Mouse (Mus musculus): Measurements from ENCODE around the gene Rxfp4.

The Rxfp4 gene

DNA sequence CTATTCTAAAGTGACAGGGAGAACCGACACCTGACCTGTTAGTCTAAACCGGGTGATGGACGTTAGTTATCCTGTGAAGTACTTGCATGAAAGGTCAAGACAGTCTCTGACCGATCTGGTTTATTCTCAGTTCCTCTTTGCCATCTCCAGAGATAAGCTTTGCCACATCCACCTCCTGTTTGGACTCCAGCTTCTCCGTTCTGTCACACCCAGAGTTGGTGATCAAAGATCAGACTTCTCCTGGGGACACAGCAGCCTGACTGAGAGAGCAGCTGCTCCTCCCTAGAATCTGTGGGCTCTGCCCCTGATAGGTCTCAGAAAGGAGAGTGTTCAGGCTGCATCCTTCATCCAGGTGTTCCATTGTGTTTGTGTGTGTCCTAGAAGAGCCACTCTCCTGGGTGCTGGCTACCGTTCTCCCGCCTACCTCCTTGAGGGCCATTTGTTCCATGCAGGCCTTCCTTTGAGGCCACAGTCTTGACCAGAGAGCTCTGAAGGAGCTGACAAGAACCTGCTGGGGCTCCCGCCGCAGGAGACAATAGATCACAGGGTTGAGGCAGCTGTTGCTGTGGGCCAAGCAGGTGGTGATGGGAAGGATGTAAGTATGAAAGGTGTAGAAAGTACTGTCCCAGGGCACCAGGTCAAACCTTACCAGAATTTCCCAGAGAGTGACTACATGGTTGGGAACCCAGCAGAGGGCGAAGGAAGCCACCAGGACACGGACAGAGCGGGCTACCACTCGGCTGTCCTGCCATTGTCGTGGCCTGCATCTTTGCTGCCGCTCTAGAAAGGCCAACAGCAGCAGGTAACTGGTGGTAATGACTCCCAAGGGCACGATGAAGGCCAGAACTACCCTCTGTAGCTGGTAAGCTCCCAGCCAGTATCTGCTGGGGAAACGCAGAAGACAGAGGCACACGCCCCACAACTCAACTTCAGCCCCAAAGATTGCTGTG, 998 bp downstream of the Rxfp4 start:
- no peak for DNase-seq (ENCODE audit: low spot score)

DNA sequence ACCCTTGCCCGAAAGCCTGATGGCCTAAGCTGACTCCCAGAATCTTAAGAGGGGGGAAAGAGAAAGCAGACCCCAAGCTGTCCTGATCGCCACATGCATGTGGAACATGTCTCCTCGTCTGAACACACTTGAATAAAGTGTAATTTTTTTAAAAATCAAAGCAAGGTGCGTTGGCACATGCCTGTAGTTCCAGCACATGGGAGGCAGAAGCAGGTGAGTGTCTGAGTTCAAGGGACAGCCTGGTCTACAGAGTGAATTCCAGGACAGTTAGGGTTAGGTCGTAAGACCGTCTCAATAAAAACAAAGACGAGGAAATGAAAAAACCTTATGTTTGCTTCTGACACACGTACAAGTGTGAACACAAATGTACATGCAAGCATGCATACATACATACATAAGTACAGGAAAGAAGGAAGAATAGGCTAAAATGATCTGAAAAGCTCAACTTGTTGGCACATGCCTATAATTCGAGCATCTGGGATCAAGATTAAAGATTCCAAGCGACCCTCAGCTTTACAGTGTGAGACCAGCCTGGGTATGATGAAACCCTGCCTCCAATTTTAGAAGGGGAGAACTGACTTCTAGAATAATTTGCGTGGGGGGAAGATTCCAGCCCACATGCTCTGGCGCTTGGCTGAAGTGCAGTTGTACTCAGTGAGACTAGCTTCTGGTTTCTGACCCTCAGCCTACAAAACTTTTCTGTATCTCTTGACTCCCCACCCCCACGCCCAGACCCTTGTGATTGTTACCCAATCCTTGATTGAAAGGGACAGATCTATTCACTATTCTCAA, 2.0 kb downstream of the Rxfp4 start:
- DNase-seq (ENCODE audit: low spot score), result no peak

DNA sequence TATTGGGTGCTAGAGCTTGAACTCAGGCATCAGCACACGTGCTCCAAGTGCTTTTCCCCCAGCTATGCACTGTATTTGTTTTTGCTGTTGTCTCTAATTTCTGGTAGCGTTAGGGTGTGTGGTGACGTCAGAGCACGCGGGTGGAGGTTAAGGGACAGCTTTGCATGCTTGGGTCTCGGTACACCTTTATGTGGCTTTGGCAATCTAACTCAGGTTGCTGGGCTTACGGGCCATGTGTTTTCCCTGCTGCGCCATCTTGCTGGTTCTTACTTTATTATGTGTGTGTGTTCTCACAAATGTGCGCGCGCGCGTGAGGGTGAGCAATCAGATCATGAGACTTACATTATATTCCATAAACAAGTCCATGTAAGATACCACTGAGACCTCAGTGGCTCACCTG, 3.0 kb downstream of the Rxfp4 start:
- no peak for DNase-seq (ENCODE audit: low spot score)

DNA sequence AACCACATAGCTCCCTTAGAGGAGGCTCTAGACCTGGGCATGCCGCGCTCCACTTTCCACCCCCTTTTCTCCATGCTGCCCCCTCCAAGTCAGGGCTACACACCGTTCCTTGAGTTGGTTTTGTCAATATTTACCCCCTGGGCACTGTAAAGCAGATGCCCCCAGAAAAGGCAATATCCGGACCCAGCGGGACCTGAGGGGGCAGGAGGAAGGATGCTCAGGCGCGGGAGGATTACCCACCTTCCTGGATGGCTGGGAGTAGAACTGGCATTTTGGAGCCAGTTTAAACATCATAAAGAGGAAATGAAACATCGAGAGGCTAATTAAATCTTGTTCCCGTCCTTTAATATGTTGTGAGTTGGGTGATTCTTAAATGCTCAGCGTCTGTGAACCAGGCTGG, 3.8 kb downstream of the Rxfp4 start:
- DNase-seq (ENCODE audit: low spot score), result no peak

DNA sequence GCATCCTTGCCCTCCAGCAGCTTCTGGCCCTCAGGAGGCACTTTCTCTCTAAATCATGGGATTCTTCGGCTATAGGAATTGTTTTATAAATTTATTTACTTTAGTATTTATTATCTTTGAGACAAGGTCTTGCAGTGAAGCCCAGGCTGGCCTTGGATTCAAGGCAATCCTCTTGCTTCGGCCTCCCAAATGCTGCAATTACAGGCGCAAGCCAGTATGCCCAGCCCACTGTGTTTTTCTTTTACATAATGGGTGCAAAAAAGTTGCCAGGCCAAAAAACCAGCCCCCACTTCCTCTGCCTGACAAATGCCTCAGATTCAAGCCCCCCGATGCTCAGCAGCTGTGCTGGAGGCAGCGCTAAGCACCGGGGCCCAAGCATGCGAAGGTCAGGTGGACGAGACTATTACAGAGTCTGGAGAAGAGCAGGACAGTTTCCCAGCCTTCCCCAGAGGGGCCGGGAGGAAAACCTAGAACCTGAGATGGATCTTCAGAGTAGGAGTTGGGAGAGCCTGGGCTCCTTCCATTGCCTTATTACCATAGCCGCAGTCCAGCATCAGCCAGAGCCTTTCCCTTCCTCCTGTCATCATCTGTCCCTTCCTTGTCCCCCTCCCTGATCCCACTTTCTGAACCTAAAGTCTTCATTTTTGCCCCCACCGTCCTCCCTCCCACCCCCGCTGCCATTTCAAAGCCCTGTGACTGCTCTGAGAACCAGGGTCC, 4.3 kb downstream of the Rxfp4 start:
- DNase-seq (ENCODE audit: low spot score), result no peak

DNA sequence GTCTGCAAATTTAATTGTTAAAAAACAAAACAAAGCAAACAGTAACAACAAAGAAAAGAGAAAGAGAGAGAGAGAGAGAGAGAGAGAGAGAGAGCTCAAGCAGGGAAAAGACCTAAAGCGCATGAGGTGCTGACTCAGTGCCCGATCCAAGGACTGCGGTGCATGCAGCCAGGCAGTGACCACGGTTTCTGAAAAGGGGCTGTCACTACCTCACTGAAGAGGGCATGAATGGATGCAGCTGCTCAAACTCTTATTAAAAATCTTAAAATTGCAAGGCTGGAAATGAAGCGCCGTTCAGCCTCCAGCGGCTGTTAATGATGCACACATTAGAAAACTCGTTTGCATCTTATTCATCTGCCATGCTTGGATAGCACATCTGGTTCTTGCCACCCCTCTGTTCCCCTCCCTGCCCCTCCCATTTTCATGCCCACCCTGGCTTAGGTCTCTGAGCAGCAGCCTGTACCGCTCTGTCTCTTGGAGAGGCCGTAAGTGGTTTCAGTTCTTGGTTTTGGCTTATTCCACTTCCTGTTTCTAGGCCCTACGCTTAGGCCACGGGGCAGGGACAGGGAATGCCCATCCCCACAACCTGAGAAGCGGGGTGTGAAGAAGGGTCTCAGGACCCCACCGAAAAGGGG, 5.0 kb downstream of the Rxfp4 start:
- no peak for DNase-seq (ENCODE audit: low spot score)

DNA sequence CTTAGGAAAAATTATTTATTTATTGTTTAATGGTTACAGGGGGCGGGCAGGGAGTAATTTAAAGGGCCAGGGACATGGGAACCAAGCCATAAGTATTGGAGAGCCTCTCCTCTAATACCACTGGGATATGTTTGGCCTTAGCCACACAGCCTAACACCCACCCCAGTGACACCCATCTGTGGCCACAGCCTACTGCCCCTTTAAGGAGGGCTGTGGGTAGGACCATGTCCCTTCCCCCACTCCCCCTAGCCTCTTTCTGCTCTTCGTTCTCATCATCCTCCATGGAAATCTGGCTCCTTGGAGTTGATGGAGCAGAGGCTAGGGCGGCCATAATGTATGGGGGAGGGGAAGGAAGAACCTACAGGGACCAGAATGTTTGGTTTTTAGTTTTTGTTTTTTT, 5.9 kb downstream of the Rxfp4 start:
- no peak for DNase-seq (ENCODE audit: low spot score)

DNA sequence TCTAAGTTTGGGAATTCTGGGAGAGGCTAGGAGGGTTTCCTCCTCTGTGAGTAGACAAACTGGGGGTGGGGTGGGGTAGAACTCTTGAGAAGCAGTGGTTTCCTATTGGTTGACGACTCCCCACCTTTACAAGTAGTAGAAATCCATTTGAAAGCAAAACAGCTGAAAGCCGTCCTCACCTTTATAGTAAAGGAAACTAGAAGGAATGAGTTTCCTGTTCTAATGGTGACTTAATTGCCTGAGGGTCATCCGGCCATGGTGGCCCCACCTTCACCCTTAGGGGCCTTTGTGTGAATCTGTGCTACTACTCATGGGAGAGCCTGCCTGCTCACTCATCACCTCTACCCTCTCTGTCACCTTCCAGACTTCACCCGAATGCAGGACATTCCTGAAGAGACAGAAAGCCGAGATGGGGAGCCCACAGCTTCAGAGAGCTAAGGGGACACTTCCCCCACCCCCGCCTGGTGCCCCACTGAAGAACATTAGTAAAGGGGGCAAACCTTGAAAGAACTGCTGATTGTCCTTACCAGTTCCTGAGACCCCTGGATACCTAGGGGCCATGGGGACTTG, 6.4 kb downstream of the Rxfp4 start:
- DNase-seq (ENCODE audit: low spot score), result no peak

DNA sequence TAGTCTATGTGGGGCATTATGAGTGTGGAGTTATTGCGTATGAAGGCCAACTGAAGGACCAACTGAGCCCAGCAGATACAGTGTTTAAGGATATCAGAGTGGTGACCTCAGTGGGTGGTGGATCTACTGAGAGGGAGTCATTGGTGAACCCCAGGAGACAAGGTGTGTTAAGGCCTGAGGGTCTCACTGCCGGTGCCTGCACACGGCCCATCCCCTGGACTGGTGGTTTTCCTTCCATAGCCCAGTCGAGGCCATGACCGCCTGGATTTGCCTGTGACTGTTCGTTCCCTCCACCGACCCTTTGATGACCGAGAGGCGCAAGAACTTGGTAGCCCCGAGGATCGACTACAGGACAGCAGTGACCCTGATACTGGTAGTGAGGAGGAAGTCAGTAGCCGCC, 7.0 kb downstream of the Rxfp4 start:
- DNase-seq (ENCODE audit: low spot score), result no peak

DNA sequence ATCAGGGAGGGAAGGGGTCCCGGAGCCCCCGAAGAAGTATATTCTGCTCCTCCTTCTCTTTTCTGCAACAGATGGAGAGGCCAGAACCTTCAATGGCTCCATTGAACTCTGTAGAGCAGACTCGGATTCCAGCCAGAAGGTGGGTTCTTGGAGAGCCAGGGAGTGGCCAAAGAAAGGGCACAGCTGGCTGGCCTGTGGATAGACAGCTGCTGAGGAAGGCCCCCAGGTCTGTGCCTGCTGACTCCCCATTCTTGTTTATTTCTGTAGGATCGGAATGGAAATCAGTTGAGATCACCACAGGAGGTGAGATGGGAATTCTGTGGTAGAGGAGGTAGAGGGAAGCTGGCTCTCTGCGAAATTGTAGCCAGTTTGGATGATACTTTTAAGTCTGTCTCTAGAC, 9.9 kb downstream of the Rxfp4 start:
- no peak for DNase-seq (ENCODE audit: low spot score)

DNA sequence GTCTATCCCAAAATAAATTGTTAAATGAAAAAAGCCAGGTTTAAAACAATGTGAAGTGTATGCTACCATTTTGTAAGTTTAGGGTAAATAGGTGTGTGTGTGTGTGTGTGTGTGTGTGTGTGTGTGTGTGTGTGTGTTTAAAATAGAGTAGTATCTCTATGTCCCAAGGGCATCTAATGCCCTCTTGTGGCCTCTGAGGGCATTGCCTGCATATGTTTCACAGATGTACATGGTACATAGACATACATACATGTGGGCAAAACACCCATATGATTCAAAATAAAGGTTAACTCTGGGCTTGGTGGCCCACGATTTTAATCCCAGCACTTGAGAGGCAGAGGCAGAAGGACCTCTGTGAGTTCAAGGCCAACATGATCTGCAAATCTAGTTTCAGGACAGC, 12.3 kb downstream of the Rxfp4 start:
- no peak for DNase-seq (ENCODE audit: low spot score)

DNA sequence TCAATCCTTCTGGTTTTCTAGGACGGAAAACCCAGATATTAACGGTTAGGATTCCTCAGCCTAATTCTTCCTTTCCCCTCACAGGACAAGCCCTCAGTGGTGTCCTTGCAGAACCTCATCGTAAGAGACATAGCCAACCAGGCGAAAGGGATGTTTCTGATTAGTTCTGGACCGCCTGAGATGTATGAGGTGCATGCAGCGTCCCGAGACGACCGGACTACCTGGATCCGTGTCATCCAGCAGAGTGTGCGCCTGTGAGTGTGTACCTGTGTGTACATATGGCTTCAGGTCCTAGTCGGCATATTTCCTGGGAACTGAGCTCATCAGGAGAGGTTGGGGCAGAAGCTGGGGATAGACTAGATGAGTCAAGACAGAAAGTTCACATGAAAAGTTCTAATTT, 13.7 kb downstream of the Rxfp4 start:
- no peak for DNase-seq (ENCODE audit: low spot score)

DNA sequence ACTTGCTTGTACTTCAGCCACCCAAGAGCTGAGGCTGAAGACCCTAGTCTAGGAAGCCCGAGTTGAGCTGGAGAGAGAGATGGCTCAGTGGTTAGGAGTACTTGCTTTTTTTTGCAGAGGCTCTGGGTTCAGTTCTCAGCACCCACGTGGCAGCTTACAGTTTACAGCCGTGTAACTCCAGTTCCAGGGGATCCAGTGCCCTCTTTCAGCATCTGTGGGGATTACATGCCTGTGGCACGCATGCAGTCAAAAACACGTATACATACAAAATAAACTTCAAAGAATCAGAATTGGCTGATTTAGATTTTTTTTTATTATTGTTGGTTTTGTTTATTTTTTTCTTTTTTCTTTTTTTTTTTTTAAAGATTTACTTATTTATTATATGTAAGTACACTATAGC, 15.8 kb downstream of the Rxfp4 start:
- no peak for DNase-seq (ENCODE audit: low spot score)

DNA sequence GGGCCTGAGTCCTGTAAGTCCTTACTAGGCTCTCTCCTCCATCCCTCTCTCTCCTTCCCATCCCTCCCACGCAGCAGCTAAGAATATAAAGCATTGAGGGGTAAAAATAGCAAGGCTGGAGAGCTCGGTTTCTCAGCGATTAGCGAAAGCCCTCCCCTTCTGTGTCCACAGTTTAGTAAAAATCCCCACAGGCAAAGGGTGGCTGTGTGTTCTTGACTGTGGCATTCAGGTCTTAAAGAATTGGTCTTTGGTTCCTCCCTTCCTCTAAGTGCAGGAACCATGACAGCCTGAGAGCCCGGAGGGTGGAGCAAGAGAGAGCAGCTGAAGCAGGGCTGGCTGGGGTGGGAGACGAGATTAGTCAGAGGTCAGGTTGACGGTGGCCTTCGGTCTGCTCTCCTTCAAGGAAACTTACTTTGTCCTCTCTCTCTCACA, 16.4 kb downstream of the Rxfp4 start:
- no peak for DNase-seq (ENCODE audit: low spot score)

DNA sequence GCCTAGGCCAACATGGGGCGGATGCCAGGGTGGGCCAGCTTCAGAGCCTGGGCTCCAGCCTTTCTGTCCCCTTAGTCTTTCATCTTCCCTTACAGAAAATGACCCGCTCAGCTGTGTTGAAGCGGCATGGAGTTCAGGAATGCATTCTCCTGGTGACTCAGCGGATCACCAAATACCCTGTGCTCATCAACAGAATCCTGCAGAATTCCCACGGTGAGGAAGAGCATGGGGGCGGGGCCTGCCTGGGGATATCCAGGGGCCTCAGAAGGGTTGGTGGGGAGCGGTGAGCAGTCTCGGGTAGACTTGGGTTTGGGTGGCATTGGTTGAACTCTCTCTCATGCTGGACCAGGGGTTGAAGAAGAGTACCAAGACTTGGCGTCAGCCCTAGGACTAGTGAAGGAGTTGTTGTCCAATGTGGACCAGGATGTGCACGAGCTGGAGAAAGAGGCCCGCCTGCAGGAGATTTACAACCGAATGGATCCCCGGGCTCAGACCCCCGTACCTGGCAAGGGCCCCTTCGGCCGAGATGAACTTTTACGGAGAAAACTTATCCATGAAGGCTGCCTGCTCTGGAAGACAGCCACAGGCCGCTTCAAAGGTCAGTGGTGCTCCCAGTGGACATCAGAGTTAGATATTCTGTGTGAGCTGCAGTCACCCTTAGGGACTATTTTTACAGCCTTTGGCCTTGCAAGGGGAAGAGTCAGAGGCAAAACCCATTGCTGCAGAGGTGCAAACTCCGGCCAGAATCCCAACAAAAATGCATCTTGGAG, 17.3 kb downstream of the Rxfp4 start:
- no peak for DNase-seq (ENCODE audit: low spot score)

DNA sequence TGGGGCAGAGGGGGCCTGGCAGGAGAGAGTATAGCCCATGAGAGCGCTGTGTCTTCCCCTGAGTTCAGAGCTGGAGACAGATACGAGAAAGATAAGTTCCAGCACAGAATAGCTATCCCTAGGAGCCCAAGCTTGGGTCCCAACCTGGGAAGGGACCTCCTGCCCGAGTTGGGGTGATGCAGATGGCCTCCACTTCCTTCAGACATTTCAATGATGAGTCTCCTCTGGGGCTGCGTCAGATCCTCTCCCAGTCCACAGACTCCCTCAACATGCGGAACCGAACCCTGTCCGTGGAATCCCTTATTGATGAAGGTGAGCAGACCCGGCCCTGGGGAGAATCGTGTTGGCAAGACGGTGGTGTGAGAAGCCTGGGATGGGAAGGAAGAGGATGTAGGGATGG, 19.9 kb downstream of the Rxfp4 start:
- no peak for DNase-seq (ENCODE audit: low spot score)

DNA sequence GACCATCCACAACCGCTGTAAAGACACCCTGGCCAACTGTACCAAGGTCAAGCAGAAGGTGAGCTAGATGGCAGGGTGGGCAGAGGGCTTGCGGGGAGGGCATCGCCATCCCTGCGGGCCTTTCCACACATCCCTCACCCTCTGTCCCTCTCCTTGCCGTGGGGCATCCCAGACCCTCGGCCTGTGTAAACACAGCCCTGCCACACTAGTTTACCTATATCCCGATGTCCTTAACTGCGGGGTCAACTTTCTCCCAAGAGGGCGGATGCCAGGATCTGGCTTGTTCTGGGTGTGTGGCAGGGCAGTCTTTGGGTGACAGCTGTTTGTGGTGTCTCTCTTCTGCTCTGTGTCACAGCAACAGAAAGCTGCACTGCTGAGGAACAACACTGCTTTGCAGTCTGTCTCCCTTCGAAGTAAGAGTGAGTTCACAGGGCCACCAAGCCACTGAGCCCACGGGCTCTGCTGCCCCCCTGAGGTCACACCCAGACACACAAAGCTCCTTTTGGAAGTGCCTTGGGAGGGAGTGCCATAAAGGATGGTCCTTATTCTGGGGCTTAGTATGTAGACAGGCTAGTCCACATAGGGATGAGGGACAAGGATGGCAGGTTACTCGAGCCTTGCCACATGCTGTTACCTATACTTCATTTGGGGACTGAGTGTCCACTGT, 20.9 kb downstream of the Rxfp4 start:
- DNase-seq (ENCODE audit: low spot score), result no peak

DNA sequence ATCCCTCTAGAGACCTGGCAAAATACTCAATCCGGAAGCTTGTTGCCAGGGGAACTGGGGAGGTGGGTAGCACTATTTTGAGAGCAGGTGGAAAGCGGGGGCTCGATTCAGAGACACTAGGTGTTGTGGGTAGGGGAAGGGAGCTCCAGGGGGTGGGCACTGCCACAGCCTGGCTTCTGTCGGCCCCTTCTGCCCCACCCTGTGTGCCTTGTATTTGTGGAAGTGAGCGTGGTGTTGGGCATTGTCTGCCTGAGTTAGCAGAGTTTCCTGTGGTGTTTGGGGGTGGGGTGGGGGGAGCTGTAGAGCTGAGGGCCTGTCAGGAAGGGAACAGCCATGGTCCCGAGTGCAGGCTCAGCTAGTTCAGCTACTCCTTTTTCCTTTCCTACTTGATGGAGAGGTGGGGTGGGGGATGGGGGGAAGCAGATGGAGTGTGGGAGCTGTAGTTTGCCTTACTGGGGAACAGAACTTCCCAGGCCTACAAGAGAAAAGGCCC, 22.0 kb downstream of the Rxfp4 start:
- DNase-seq (ENCODE audit: low spot score), result no peak

DNA sequence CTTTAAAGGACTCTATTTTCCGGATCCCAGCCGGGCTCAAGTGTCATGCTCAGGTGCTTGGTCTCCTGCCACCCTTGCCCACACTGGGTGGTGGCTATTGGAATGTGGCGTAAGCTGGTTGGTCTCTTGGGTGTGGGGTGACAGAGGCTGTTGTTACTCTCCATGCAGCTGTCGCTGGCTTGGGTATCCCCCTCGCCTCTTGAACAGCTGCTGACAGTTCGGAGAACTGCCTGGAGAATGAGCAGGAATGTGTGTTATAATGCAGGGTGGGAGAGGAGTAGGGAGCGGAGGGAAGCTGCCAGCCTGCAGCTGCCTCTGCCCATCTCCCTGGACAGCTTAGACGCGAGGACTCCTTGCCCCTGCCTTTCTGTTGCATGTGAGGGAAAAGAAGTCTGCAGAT, 22.9 kb downstream of the Rxfp4 start:
- no peak for DNase-seq (ENCODE audit: low spot score)

DNA sequence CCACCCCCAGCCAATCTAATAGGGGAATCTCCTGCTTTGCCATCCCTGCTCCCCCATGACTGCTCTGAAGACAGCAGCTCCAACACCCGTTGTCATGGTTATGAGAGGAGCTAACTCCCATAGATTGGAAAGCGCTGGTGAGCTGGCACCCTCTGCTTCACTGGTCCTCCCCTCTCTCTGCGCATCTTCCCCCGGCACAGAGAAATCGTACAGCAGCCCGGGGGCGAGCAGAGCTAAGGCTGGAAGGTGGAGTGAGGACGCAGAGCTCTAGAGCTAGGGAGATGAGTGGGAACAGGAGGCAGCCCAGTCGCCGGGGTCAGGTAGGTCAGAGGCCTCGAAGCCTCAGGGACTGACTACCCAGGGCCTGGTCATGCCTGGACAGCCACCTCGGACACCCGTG, 23.7 kb downstream of the Rxfp4 start:
- DNase-seq (ENCODE audit: low spot score), result no peak

Data from spleen, adult 12 weeks (tissue).